Mouse (Mus musculus) MEL (cell line): ENCODE measurements around the gene 3110082I17Rik.

ENCODE experiments used
- CTCF ChIP-seq, 3 experiments: IDR thresholded peaks in 2 of 3; conservative IDR thresholded peaks in 1 of 3; 2 replicates each; pipeline ENCODE4 v1.5.1; 2011 to 2012; ENCODE audit warnings: low read length in 3 of 3, low read depth in 2 of 3, mild to moderate bottlenecking in 2 of 3, improper control_type of control experiment in 1 of 3, inconsistent platforms in 1 of 3, mixed read lengths in 1 of 3, moderate library complexity in 1 of 3; ENCODE audit not compliant: control insufficient read depth in 1 of 3, insufficient read depth in 1 of 3, poor library complexity in 1 of 3, severe bottlenecking in 1 of 3
- EP300 ChIP-seq, 2 experiments: IDR thresholded peaks; 2 replicates each; pipeline ENCODE4 v1.6.1; 2011; ENCODE audit warnings: improper control_type of control experiment in 2 of 2, low read length in 2 of 2, low read depth in 1 of 2, mild to moderate bottlenecking in 1 of 2
- GABPA ChIP-seq: IDR thresholded peaks from 2 replicates; pipeline ENCODE4 v1.6.1; 2012; ENCODE audit warnings: low read depth, mild to moderate bottlenecking, inconsistent platforms, low read length, improper control_type of control experiment, moderate library complexity
- MAX ChIP-seq: IDR thresholded peaks from 2 replicates; pipeline ENCODE4 v1.6.1; 2011; ENCODE audit warnings: low read length, improper control_type of control experiment
- MAZ ChIP-seq: IDR thresholded peaks from 2 replicates; pipeline ENCODE4 v1.6.1; 2012; ENCODE audit warnings: low read depth, mild to moderate bottlenecking, inconsistent platforms, low read length, improper control_type of control experiment
- MYB ChIP-seq: IDR thresholded peaks from 2 replicates; pipeline ENCODE4 v1.6.1; 2011; ENCODE audit warnings: mild to moderate bottlenecking, low read depth, low read length, improper control_type of control experiment
- POLR2A ChIP-seq, 2 experiments: IDR thresholded peaks; 2 replicates each; pipeline ENCODE4 v1.6.1; 2011 to 2012; ENCODE audit warnings: low read length in 2 of 2, mild to moderate bottlenecking in 2 of 2, control low read depth in 1 of 2, improper control_type of control experiment in 1 of 2, low read depth in 1 of 2, moderate library complexity in 1 of 2; ENCODE audit not compliant: control insufficient read depth in 1 of 2, insufficient read depth in 1 of 2, poor library complexity in 1 of 2
- RCOR1 ChIP-seq: IDR thresholded peaks from 2 replicates; pipeline ENCODE4 v1.6.1; 2012; ENCODE audit warnings: low read depth, mild to moderate bottlenecking, inconsistent platforms, low read length, improper control_type of control experiment
- SIN3A ChIP-seq: IDR thresholded peaks from 2 replicates; pipeline ENCODE4 v1.6.1; 2012; ENCODE audit warnings: low read length, improper control_type of control experiment, inconsistent platforms
- TBP ChIP-seq: IDR thresholded peaks from 2 replicates; pipeline ENCODE4 v1.8.0; 2011; ENCODE audit warnings: low read depth, low read length, improper control_type of control experiment
- USF1 ChIP-seq: IDR thresholded peaks from 2 replicates; pipeline ENCODE4 v1.6.1; 2014; ENCODE audit warnings: low read depth, mild to moderate bottlenecking, inconsistent platforms, low read length, improper control_type of control experiment, moderate library complexity
- ZKSCAN1 ChIP-seq: IDR thresholded peaks from 2 replicates; pipeline ENCODE4 v1.6.1; 2012; ENCODE audit warnings: low read depth, mild to moderate bottlenecking, inconsistent platforms, low read length, improper control_type of control experiment, moderate library complexity

- no peak for TF ChIP-seq USF1
- no peak for TF ChIP-seq ZKSCAN1
- no peak for TF ChIP-seq POLR2A (IDR thresholded peaks at IDR 0.05; ENCODE audit: control insufficient read depth in 1 of 2, insufficient read depth in 1 of 2, low read depth in 1 of 2, low read length in 2 of 2, poor library complexity in 1 of 2)
- TF ChIP-seq MYB: no peak
- no peak for TF ChIP-seq MAX
- TF ChIP-seq CTCF (IDR thresholded peaks at IDR 0.05 in 2 of 3, conservative IDR thresholded peaks at IDR 0.05 in 1 of 3; ENCODE audit: control insufficient read depth in 1 of 3, insufficient read depth in 1 of 3, low read depth in 2 of 3, low read length in 3 of 3, poor library complexity in 1 of 3, severe bottlenecking in 1 of 3): no peak
- no peak for TF ChIP-seq GABPA
- TF ChIP-seq RCOR1: no peak
- TF ChIP-seq EP300 (IDR thresholded peaks at IDR 0.05; ENCODE audit: low read depth in 1 of 2, low read length in 2 of 2): no peak
- no peak for TF ChIP-seq TBP
- no peak for TF ChIP-seq SIN3A
- TF ChIP-seq MAZ: no peak
Measured at GRCm38 (mm10) chr5:139349713-139350112, 110.6 kb downstream of the 3110082I17Rik start.
